Mouse (Mus musculus) regulatory T cell (primary cell): ENCODE results near the gene Tbck.

ENCODE experiments used
- in situ Hi-C: fragments of 300-600 bp; cut with MboI, MseI; formaldehyde crosslinking; loops from one replicate; pipeline ENCODE4 v1.15.1; 2025; ENCODE audit warnings: high pct_unique_total_duplicates

Gene Tbck

DNA sequence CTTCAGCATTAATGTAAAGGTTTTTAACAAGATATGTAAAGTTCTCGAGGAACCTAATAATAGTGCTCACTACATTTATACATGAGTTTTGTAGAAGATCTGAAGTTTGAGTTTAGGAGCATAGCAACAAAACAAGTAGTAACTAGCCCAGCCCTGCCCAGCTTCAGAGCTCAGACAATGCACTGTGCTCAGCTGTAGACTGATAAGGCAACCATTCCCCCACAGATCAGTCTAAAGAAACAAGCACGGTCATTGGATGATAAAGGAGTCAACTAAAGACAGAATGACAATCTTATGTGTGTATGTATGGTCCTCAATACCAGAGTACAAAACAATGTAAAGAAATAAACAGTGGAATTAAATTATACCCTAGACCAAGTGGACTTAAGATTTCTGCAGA is 135.5 kb downstream of the Tbck start:
- in situ Hi-C loops: no loop called here

- in situ Hi-C loops: no loop called here
These were observed 147.4 kb downstream of the Tbck start for GRCm38 (mm10) chr3:132831179-132831873.

- in situ Hi-C loops: no loop called here
These were observed 151.3 kb downstream of the Tbck start for GRCm38 (mm10) chr3:132835118-132835794.

DNA sequence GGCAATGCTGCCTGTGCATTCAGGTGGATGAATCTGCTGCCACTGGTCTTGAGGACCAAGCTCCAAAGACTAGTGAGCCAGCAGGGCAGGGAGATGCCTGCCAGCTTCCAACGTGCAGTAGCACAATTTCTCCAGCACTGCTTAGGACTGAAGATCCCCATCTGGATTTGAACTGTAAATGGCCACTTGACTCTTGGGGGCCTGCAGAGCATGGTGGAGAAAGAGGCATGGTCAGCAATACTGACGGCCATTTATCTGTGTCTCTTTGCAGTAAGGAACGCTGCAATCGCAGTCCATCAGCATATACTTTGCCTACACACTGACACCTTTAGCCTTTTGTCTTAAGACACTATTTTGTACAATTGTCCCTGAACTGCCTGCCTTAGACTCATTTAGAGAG is 153.2 kb downstream of the Tbck start:
- in situ Hi-C loops: no loop called here

DNA sequence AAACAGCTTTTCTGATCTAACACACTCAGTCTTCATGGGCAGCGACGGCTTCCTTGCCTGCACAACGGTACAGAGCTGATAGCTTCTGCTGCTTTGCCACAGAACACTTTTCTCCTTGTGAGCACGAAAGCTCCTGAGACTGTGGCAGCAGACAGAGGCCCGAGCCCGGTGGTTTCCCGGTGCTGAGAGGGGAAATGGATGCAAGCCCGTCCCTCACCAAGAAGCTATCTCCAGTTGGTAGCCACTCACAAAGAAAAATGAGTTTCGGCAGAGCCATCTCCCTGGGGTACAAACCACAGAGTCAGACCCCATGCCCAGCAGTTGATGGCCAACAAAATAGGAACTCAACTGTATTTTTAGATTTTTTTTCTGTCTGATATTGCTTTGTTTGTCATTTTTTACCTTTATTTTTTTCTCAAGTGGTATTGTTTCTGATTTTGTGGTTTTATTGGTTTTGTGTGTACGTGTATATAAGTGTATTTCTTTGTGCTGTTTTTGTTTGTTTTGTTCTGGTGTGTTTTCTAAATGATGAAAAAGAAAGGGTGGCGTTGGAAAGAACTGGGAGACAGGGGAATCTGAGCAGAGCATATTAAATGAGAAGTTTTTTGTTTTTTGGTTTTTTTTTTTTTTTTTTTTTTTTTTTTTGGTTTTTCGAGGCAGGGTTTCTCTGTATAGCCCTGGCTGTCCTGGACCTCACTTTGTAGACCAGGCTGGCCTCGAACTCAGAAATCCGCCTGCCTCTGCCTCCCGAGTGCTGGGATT is 154.9 kb downstream of the Tbck start:
- in situ Hi-C loops: no loop called here

DNA sequence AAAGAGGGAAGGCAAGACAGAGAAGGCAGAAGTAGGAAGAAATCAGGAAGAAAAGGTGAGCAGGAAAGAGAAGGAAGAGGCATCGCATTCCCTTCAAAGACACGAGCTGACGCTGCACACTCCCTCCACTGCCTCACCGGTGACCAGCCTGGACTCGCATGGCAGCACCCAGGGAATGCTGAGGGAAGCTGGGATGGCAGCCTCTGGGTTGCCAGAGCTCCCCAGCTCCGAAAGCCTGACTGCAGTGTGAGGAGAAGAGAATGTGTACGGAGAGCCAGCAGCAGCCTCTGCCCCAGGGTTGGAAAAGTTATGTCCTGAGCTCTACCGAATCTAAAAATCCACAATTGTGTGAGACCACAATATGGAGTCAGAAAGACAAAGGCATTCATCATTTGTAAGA is 155.6 kb downstream of the Tbck start:
- in situ Hi-C loops: no loop called here

DNA sequence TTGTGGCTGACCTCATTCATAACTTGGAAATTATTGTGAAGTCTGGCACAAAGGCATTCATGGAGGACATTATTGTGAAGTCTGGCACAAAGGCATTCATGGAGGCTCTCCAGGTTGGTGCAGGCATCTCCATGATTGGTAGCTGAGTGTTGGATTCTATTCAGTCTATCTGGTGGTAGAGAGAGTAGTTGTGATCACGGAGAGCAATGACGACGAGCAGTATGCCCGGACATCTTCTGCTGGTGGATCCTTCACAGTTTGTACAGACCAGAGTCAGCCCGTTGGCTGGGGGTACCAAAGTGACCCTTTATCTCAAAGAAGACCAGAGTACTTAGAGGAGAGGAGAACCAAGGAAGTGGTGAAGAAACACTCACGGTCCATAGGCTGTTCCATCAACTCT is 158.7 kb downstream of the Tbck start:
- in situ Hi-C loops: loop anchor here (5.0 kb wide), 1 partner anchor 105 kb away; no protein-coding TSS in a partner anchor

DNA sequence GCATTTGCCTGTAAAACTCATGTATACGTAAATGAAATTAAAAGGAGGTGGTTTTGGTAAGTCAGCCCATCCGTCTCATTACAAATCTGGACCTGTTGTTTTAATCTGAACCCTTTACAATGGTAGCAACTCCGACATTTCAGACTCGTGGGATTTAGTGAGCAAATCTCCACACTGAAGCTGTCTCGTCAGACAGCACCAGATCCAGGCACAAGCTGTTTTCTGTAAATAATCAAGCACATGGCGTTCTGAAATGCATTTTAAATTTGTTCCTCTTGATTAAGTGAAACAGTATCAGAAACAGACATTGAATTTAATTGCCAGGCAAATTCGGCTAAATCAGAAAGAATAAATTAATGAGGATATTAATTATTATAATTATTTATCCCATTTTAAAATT is 165.7 kb downstream of the Tbck start:
- in situ Hi-C loops: loop anchor here (10.0 kb wide), 1 partner anchor 1245 kb away; no protein-coding TSS in a partner anchor

GRCm38 (mm10) chr3:132850431-132850830 is 166.5 kb downstream of the Tbck start:
- in situ Hi-C loops: loop anchor here (10.0 kb wide), 1 partner anchor 1246 kb away; no protein-coding TSS in a partner anchor

- in situ Hi-C loops: loop anchor here (10.0 kb wide), 1 partner anchor 1247 kb away; no protein-coding TSS in a partner anchor
These were observed 167.5 kb downstream of the Tbck start for GRCm38 (mm10) chr3:132851417-132851816.

DNA sequence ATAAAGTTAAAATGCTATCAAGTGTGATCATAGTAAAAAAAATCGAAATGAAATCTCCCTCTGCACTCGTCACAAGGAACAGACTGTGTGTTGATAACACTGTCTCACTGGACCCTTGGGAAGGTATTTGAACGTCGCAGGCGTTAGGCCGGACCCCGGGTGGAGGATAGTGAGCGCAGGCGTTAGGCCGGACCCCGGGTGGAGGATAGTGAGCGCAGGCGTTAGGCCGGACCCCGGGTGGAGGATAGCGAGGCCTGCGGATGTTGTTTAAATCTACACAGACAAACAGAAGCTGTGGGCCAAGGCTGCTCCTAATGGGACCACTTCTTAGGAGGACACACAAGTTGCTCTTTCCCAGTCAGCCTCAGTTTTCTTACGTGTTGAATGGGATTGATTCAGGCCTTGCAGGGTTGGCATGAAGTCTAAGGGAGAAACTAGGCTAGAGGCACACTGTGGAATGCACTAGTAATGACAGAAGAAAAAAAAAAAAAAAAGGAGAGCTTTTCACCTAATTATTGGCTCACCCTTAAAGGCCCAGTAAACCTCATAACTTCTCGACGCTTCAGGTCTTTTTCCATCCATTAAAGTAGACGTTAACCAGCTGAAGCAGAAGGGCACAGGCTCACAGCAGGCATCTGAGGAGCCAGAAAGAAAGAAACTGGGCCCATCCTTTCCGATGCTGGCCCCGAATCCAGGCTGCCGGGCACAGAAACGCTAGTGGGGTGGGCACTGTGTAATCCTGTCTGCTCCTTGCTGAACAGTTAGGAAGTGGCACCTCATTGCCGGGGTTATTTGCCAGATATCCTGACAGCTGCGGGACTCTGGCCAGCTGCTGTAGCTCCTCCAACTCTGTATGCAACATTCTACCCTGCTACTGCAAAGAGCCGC is 168.1 kb downstream of the Tbck start:
- in situ Hi-C loops: loop anchor here (10.0 kb wide), 1 partner anchor 1247 kb away; no protein-coding TSS in a partner anchor

GRCm38 (mm10) chr3:132854271-132854670 is 170.3 kb downstream of the Tbck start:
- in situ Hi-C loops: loop anchor here (10.0 kb wide), 1 partner anchor 1249 kb away; no protein-coding TSS in a partner anchor

- in situ Hi-C loops: loop anchor here (10.0 kb wide), 1 partner anchor 1251 kb away; no protein-coding TSS in a partner anchor
These were observed 171.7 kb downstream of the Tbck start for GRCm38 (mm10) chr3:132855458-132856212.

DNA sequence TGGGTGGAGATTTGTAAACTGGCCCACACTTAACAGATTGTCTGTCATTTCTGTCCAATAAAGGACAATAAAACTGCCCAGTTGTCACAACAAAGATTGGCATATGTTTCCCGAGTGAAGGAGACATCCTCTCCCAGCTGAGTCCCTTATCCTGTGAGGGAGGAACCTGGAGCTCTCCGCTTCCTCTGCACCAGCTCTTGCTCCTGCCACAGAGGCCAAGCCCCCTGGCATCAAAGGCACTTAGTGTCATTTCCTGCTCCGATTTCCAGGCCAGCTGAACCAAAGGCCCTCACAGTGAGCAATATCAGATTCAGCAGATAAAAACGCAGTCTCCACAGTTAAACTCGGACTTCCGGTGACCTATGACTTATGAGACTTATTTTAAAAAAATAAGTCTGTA is 172.7 kb downstream of the Tbck start:
- in situ Hi-C loops: loop anchor here (10.0 kb wide), 1 partner anchor 1252 kb away; no protein-coding TSS in a partner anchor

- in situ Hi-C loops: loop anchor here (10.0 kb wide), 1 partner anchor 1254 kb away; no protein-coding TSS in a partner anchor
These were observed 174.9 kb downstream of the Tbck start for GRCm38 (mm10) chr3:132858849-132859248.

DNA sequence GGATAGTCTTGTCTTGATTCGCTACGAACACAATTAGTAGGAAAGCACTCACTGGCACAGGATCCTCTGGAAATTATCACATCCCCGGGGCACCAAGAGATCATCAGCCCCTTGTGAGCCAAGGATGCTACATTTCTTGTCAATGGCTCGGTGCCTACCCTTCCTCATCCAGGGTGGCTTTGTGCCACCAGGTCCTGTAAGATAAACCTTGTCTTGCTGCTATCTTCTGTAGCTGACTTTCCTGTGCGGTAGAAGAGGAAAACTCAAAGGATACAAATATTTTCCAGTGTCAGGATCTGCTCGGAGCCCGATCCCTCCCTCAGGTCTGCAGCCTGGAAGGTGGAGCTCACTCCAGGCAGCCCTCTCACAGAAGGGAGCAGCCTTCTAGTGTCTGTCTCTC is 175.6 kb downstream of the Tbck start:
- in situ Hi-C loops: loop anchor here (10.0 kb wide), 1 partner anchor 1255 kb away; no protein-coding TSS in a partner anchor

DNA sequence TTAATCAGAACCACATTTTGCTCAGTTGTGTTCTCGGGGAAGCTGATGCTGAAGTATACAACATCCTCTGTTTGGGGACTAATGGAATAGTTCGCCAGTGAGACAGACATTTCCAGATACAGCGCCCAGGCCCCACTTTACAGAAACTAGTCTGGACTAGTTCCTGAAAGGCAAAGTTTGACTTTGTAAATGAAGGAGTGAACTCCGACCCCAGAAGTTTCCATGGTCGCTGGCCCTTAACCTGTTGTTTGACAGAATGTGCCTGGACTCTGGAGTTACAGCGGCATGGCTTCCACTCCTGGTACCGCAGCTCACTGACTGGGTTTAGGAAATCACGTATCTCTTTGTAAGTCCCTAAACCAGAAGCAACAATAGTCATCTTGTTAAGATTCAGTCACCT is 176.9 kb downstream of the Tbck start:
- in situ Hi-C loops: no loop called here

DNA sequence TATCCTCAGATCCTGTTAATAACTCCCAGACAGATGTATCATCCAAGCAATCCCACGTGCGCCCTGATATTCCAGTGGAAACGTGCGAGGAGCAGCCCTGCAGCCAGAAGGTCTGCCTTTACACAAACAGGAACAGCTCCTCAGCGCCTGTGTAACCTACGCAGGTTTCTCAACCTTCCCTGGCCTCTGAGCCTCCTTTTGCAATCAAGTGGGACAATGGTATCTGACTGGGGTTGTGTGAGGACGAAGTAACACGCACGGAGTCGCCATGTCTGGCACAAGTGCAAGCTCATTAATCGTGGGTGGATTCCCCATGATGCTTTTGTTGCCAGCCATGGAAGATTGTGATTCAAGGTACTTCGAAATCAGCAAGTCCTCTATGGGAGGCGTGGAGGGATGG is 179.9 kb downstream of the Tbck start:
- in situ Hi-C loops: no loop called here

- in situ Hi-C loops: no loop called here
These were observed 180.5 kb downstream of the Tbck start for GRCm38 (mm10) chr3:132864329-132864919.

DNA sequence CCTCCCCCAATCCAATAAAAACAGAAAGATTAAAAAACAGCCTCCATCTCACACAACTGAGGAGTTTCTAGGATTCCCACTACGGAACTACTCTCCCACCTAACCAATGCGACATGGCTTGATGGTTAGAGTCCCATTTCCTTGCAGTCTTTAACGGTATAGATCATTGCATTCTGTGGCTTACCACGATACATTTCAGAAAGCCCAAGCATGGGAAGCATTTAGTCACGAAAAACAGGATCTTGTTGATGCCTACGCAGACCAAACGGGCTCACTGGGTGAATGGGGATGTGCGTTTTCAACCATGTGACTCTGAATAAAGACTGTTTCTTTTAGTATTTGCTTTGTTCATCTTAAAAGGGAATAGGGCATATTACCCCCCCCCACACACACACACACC is 181.0 kb downstream of the Tbck start:
- in situ Hi-C loops: no loop called here
